Mouse (Mus musculus) midbrain, embryonic 15.5 days (tissue): ENCODE results near the gene Tmem186. TPM values are rescaled to one million over a fixed set of nuclear protein-coding genes. Genes with fewer than 3 reads are reported as not detected.

Experiments used
- ATAC-seq: fragments of 200-750 bp; cut with Nextera tagmentation; replicated peaks from 2 replicates; pipeline ENCODE4 v1.8.0; 2017; ENCODE audit warnings: moderate TSS enrichment
- H3K27ac ChIP-seq: fragments of 300-500 bp; sonication (generic); 2 replicates; pipeline ENCODE4 v1.5.1; 2015; ENCODE audit warnings: mild to moderate bottlenecking, inconsistent platforms
- H3K27me3 ChIP-seq: fragments of 300-500 bp; sonication (generic); replicated peaks from 2 replicates; pipeline ENCODE4 v1.6.1; 2015; ENCODE audit warnings: inconsistent platforms
- H3K36me3 ChIP-seq: fragments of 300-500 bp; sonication (generic); replicated peaks from 2 replicates; pipeline ENCODE4 v1.6.1; 2015; ENCODE audit warnings: inconsistent platforms
- H3K4me1 ChIP-seq: fragments of 300-500 bp; sonication (generic); 2 replicates; pipeline ENCODE4 v1.6.1; 2015; ENCODE audit warnings: inconsistent platforms
- H3K4me2 ChIP-seq: fragments of 300-500 bp; sonication (generic); 2 replicates; pipeline ENCODE4 v1.6.1; 2015; ENCODE audit warnings: inconsistent platforms, mild to moderate bottlenecking, moderate library complexity
- H3K4me3 ChIP-seq: fragments of 300-500 bp; sonication (generic); 2 replicates; pipeline ENCODE4 v1.5.1; 2015; ENCODE audit warnings: mild to moderate bottlenecking, inconsistent platforms
- H3K9ac ChIP-seq: fragments of 300-500 bp; sonication (generic); 2 replicates; pipeline ENCODE4 v1.6.1; 2015; ENCODE audit warnings: mild to moderate bottlenecking, inconsistent platforms
- H3K9me3 ChIP-seq: fragments of 300-500 bp; sonication (generic); 2 replicates; pipeline ENCODE4 v1.6.1; 2016; ENCODE audit warnings: inconsistent platforms
- WGBS: fragments of 180-500 bp; shearing (Covaris S2); methylation state at CpG from one replicate; pipeline ENCODE4 v1.1.7; 2015; ENCODE audit warnings: mixed read lengths; 5-methylcytosine and 5-hydroxymethylcytosine counted together
- polyA plus RNA-seq: library from polyadenylated mRNA; unstranded; fragments of >200 nt; fragmentation: Nextera tagmentation; extraction: Ambion mirVana; gene quantifications from 2 replicates; pipeline ENCODE4 v1.2.1, GENCODE M21; 2015

The Tmem186 gene
- polyA plus RNA-seq, 1 experiment from 2014 or later = 25.3 TPM

DNA sequence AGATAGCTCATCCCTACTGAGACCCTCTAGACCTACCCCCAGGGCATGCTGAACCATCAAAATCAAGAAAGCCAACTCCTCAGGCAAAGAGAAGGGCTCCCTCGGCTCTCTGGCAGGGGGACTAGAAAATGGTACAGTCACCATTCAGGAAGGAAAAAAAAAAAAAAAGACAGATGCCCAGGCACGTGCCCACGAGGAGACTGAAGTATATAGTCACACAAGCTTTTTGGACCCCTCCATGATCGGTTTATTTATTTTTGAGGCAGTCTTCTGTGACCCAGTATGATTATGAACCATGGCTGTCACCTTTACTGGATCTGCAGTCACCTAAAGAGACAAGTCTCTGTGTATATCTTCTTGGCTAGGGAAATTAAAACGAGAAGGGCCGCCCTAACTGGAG lies 35.8 kb upstream of the Tmem186 start:
- Histone ChIP-seq H3K4me1 (peaks cover 35% of the 10 kb centered on the region), H3K27ac (no peak overlapping the region), H3K4me3 (no peak overlapping the region), H3K36me3 (no peaks in the 10 kb centered on the region), H3K27me3 (0 out of 2 replicates have a peak, but pooled peaks cover 3% of the 10 kb centered on the region), H3K9ac (no peak overlapping the region), H3K9me3 (no peaks in the 10 kb centered on the region), H3K4me2 (no peak overlapping the region)
- ATAC-seq = no peak
- WGBS = 77% methylated on average over 6 of the region's 6 CpGs

GRCm38 (mm10) chr16:8672811-8673210 lies 35.3 kb upstream of the Tmem186 start:
- ATAC-seq = no peak
- no peak overlapping the region for H3K27ac ChIP-seq
- H3K36me3 ChIP-seq = no peaks in the 10 kb centered on the region
- H3K4me3 ChIP-seq = peak overlapping the region; percentile 89
- 0 out of 2 replicates have a peak, but pooled peaks cover 3% of the 10 kb centered on the region for H3K27me3 ChIP-seq
- peaks cover 41% of the 10 kb centered on the region for H3K4me1 ChIP-seq
- no peaks in the 10 kb centered on the region for H3K9me3 ChIP-seq
- peak overlapping the region; percentile 95 for H3K4me2 ChIP-seq
- H3K9ac ChIP-seq = 0 out of 2 replicates have a peak overlapping the region, but pooled peaks have one; percentile 78

DNA sequence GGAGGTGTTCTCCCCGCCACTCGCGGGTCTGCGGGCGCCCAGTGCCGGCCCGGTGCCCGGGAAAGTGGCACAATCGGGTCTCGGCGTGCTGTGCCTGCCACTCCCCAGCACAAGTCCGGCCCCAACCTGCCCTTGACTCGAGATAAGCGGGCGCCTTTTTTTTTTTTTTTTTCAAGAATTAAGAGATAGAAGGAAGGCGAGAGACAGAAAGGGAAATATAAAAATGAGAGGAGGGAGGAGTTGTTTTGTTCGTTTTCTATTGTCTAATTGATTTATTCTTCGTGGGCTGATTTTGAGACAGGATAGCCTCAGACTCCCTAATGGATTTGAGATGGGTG lies 34.8 kb upstream of the Tmem186 start:
- H3K4me1 ChIP-seq = peaks cover 46% of the 10 kb centered on the region
- no peaks in the 10 kb centered on the region for H3K9me3 ChIP-seq
- H3K27ac ChIP-seq = peak overlapping the region; percentile 74
- peak overlapping the region; percentile 89 for H3K4me3 ChIP-seq
- peak overlapping the region; percentile 78 for H3K9ac ChIP-seq
- peak overlapping the region; percentile 95 for H3K4me2 ChIP-seq
- 0 out of 2 replicates have a peak, but pooled peaks cover 3% of the 10 kb centered on the region for H3K27me3 ChIP-seq
- no peaks in the 10 kb centered on the region for H3K36me3 ChIP-seq
- WGBS = under 1% methylated on average over 18 of the region's 18 CpGs
- ATAC-seq = no peak

DNA sequence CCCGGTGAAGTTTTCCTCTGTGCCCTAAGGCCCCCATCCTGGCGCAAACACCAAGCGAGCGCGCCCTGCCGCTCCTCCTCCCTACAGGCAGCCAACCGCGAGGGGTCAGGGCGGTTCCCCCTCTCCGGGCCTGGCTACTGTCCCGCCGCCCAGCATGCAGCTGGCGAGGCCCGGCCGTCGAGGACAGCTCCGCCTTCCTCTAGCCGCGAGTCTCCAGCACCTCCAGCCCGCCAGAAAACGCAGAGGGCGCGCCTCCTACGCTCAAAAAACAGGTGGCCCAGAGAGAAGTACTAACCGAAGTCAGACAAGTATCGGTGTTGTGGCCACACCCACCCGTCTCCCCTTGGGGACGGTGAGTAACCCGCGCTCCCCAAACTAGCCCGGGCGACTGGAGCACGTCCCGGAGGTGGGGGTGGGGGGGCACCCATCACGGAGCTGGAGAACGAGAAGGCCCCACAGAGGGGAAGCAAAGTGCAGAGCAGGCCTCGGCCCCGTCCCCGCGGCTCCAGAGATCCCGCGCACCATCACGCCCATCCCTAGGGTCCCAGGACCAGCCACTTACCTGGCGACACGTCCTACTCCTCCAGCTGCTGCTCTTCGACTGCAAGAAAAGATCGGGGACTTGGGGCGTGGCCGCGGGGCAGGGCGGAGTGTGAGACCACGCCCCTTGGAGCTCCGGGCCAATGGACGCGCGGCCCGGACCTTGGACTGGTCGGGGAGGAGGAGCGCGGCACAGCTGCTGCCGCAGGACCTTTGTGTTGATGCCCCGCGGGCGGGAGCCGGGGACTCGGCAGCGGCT lies 34.2 kb upstream of the Tmem186 start, which contains the start of gene Carhsp1:
Gene Carhsp1, minus strand, starts transcription at position 605 of the 799 bp plus-strand sequence.
- Histone ChIP-seq H3K27me3 (0 out of 2 replicates have a peak, but pooled peaks cover 3% of the 10 kb centered on the region), H3K9ac (peak within 1 kb of the TSS; percentile 78), H3K4me3 (peak within 1 kb of the TSS; percentile 89), H3K4me2 (peak within 1 kb of the TSS; percentile 95), H3K27ac (peak within 1 kb of the TSS; percentile 77), H3K36me3 (no peaks in the 10 kb centered on the region), H3K4me1 (peaks cover 51% of the 10 kb centered on the region), H3K9me3 (no peaks in the 10 kb centered on the region)
- ATAC-seq = peak; percentile 91
- under 1% methylated on average over 67 of the region's 67 CpGs for WGBS

DNA sequence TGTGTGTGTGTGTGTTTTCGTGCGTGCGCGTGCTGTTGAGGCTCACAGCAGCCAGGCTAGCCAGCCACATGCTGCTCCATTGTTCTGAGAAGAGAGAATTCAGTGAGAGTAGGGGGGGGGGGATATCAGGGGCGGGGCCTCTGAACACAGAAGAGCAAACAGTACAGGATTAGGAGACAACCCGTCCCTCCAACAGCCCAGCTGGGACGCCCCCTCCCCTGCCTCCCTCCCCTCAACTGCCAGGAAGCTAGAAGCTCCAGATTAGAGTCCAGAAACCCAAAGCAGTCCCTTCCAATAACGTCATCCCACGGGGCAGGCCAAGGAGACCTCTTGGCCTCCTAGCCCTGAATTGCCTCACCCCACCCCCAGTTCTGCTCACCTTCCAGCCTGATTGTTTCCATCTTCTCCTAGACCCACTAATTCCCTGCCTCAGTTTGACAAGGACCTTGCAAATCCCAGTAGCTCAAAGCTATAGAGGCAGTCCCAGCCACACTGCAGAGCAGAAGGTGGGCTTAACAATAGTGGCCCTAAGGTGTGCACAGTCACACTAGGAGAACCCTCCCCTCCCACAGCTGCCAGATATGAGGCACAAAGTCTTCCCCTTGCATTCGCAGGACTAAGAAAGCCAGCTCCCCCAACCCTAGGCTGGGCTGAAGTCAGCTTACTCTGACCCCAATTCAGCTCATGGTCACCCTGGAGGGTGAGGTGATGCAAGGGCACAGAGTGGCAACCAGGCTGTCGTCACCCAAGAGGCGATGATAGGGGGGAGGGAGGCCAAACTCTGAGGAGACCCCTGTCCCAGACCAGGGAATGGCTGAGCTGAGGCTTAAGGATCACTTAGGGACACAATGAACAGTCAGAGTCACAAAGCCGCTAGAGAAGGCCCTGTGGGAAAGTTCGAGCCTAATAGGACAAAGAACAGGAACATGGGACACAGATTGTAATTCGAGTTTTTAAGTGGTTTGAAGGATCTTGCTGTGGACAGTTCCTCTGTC lies 32.8 kb upstream of the Tmem186 start:
- Histone ChIP-seq H3K27ac (peak overlapping the region; percentile 77), H3K27me3 (0 out of 2 replicates have a peak, but pooled peaks cover 3% of the 10 kb centered on the region), H3K4me2 (peak overlapping the region; percentile 95), H3K4me1 (peaks cover 60% of the 10 kb centered on the region), H3K9me3 (no peaks in the 10 kb centered on the region), H3K4me3 (peak overlapping the region; percentile 89), H3K9ac (peak overlapping the region; percentile 78), H3K36me3 (no peaks in the 10 kb centered on the region)
- peak; percentile 41 for ATAC-seq
- WGBS = 2% methylated on average over 15 of the region's 15 CpGs

DNA sequence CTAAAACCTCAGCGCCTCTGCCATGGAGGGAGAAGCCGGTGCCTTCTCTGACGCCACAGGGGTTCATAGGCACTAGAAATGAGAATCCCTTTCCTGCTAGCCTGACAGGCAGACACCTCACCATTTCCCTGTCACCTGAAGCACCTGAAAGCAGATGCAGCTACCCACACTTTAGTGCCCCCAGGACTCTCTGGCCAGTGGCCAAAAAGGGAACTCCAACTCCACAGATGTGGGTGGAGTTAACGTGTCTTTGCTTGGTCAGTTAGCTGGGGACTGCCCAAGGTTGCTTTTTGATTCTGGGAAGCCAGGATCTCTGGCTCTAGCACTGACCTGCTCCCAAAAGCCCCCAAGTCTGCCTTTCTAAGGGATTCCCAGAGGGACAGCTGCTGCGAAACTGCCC lies 31.9 kb upstream of the Tmem186 start:
- Histone ChIP-seq H3K4me2 (peak overlapping the region; percentile 95), H3K27me3 (0 out of 2 replicates have a peak, but pooled peaks cover 3% of the 10 kb centered on the region), H3K27ac (peak overlapping the region; percentile 77), H3K9me3 (no peaks in the 10 kb centered on the region), H3K36me3 (no peaks in the 10 kb centered on the region), H3K4me3 (peak overlapping the region; percentile 89), H3K4me1 (peaks cover 61% of the 10 kb centered on the region), H3K9ac (peak overlapping the region; percentile 78)
- no peak for ATAC-seq
- WGBS = 43% methylated on average over 5 of the region's 5 CpGs

DNA sequence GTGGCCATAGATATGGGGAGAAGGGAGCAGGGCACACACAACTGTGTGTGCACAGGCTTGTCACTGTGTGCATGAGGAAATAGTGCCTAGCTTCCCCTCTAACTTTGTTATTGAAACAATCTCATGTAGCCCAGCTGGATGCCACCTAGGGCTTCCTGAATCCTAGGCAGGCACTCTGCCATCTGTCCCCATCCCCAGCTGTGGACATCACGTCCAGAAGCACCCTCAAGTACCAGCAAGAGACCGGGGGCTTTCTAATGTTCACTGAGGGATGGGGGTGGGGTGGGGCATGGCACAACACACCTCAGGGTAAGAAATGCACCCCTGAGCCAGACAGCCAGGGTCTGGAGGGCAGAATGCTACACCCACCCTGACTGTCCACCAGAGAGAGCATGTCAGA lies 30.9 kb upstream of the Tmem186 start:
- no peaks in the 10 kb centered on the region for H3K9me3 ChIP-seq
- 63% methylated on average over 2 of the region's 2 CpGs for WGBS
- H3K4me2 ChIP-seq = peak overlapping the region; percentile 95
- H3K27ac ChIP-seq = no peak overlapping the region
- H3K4me1 ChIP-seq = peaks cover 63% of the 10 kb centered on the region
- H3K9ac ChIP-seq = no peak overlapping the region
- no peaks in the 10 kb centered on the region for H3K27me3 ChIP-seq
- no peak overlapping the region for H3K4me3 ChIP-seq
- no peak for ATAC-seq
- H3K36me3 ChIP-seq = no peaks in the 10 kb centered on the region

- Histone ChIP-seq H3K9me3 (no peaks in the 10 kb centered on the region), H3K36me3 (no peaks in the 10 kb centered on the region), H3K9ac (no peak overlapping the region), H3K27me3 (no peaks in the 10 kb centered on the region), H3K27ac (no peak overlapping the region), H3K4me2 (0 out of 2 replicates have a peak overlapping the region, but pooled peaks have one; percentile 95), H3K4me1 (peaks cover 62% of the 10 kb centered on the region), H3K4me3 (no peak overlapping the region)
- 79% methylated on average over 4 of the region's 4 CpGs for WGBS
- ATAC-seq = no peak
Measured at GRCm38 (mm10) chr16:8667814-8668213, 30.3 kb upstream of the Tmem186 start.

DNA sequence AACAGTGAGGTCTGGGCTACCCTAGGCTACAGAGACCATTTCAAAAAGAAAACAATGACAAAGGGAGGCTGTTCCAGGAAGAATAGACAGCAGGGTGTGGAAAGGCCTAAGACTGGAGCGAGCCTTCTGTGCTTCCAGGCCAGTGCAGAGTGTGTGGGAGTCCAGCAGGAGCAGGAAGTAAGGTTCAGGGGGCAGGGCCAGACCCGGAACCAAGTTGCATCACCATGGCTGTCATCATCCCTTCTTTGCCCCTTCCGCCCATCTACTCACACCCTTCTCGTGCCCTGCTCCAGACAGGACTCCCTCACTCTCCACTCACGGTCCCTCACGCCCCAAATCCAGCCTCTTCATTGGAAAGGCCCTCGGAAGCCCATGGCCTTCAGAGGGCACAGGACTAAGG lies 29.7 kb upstream of the Tmem186 start:
- Histone ChIP-seq H3K27ac (no peak overlapping the region), H3K9ac (no peak overlapping the region), H3K9me3 (no peaks in the 10 kb centered on the region), H3K4me2 (no peak overlapping the region), H3K4me1 (peaks cover 58% of the 10 kb centered on the region), H3K4me3 (no peak overlapping the region), H3K27me3 (no peaks in the 10 kb centered on the region), H3K36me3 (peaks cover 2% of the 10 kb centered on the region; the same call in 1 of the 2 replicates)
- ATAC-seq = no peak
- WGBS = 86% methylated on average over 7 of the region's 7 CpGs

GRCm38 (mm10) chr16:8666452-8666851 lies 28.9 kb upstream of the Tmem186 start:
- peaks cover 58% of the 10 kb centered on the region for H3K4me1 ChIP-seq

DNA sequence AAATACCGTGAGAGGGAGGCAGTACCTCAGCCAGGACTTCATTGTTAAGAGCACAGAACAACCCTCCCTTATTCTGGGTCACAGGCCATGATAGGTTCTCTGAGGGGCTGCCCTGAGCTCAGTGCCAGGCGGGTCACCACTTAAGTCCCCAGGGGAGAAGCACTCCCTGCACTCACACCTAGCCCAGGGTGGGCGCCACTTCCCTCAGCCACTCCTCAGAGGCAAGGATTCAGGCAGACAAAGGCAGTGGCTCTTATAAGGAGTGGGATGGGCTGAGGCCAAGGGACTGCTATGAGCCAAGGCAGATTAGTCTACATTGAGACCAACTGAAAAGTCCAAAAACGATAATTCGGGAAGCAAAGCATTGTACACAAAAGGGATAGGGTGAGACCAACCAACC lies 27.9 kb upstream of the Tmem186 start:
- H3K4me2 ChIP-seq = no peak overlapping the region
- no peak overlapping the region for H3K9ac ChIP-seq
- peaks cover 47% of the 10 kb centered on the region for H3K4me1 ChIP-seq
- ATAC-seq = no peak
- H3K4me3 ChIP-seq = no peak overlapping the region
- H3K27me3 ChIP-seq = no peaks in the 10 kb centered on the region
- WGBS = 88% methylated on average over 5 of the region's 5 CpGs
- H3K9me3 ChIP-seq = no peaks in the 10 kb centered on the region
- H3K36me3 ChIP-seq = peaks cover 10% of the 10 kb centered on the region; the same call in 1 of the 2 replicates
- no peak overlapping the region for H3K27ac ChIP-seq

More at GRCm38 (mm10) chr16:8666452-8666851, 28.9 kb upstream of the Tmem186 start:
- no peak for ATAC-seq
- Histone ChIP-seq H3K9me3 (no peaks in the 10 kb centered on the region), H3K27ac (no peak overlapping the region), H3K36me3 (peaks cover 9% of the 10 kb centered on the region; the same call in 1 of the 2 replicates), H3K4me3 (no peak overlapping the region), H3K27me3 (no peaks in the 10 kb centered on the region), H3K4me2 (no peak overlapping the region), H3K9ac (no peak overlapping the region; the same call in 1 of the 2 replicates)
- WGBS = 73% methylated on average over 2 of the region's 2 CpGs
